In the genomic region with DNA sequence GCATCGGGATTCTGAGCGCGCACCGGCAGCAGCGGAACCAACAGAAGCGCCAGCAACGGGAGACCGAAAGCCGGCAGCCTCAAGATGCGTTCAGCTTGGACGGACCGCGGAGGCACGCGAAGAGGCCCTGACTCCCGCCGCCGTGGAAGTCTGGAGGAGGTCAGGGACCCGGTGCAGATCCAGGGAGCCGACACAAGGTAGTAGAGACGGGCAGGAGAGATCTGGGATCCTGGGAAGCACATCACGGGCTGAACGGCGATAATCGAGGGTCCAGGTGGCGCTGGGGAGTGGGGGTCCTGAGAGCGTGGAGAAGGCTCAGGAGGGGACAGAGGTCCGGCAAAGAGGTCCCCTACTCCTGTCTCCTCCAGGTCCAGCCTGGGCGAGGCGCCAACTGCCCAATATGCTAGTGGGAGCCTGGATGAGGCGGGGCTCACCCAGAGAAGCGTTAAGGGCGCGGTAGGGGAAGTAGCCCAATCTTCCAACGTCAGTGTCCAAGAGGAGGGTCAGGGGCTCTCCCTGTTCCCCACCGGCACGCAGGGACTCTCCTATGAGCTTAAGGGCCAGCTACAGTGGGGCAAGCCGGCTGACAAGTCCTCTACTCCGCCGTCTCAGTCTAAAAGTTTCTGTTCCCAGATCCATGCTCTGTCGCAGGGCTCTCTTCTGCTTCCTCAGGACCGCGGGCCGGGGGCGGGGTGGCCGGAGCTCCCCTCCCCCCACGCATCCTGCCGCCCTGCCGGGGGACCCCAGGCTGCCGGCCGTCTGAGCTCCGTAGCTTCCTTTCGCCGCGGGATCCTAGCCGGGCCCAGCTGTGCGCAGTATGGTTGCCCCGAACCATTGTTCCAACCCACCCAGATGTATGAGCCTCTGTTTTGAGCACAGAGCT, we compare ENCODE assay signal across 7 mouse cellular contexts. TPM values are rescaled to one million over a fixed set of nuclear protein-coding genes. Genes with fewer than 3 reads are reported as not detected.
DNase-seq lines count a peak whose midpoint lies in the region; ATAC-seq and TF ChIP-seq lines count a peak whose summit lies in the region.

Mmp25 (minus strand) TSS at position 665 of the 883 bp plus-strand sequence.

- no peaks in the 10 kb centered on the region for H3K4me1 ChIP-seq in lung, embryonic 14.5 days (ENCODE audit: insufficient read depth)
- no peaks in the 10 kb centered on the region for H3K4me1 ChIP-seq in embryonic fibroblast, embryonic 13.5 days (ENCODE audit: control insufficient read depth, insufficient read depth, low read length)

- TF ChIP-seq CTCF in lung, embryonic 14.5 days (IDR thresholded peaks at IDR 0.05; ENCODE audit: low read depth), result no peak
- no peak for TF ChIP-seq CTCF in embryonic fibroblast, embryonic 13.5 days (IDR thresholded peaks at IDR 0.05; ENCODE audit: borderline replicate concordance, insufficient read depth, low read length)

- H3K9me3 ChIP-seq in lung, embryonic 14.5 days (ENCODE audit: low read depth, low read length), result no peaks in the 10 kb centered on the region

- no peak within 1 kb of the TSS for H3K27ac ChIP-seq in lung, embryonic 14.5 days (ENCODE audit: low read depth)
- no peak within 1 kb of the TSS for H3K27ac ChIP-seq in embryonic fibroblast, embryonic 13.5 days (ENCODE audit: insufficient read depth, low read length)

- H3K4me2 ChIP-seq in lung, embryonic 14.5 days, result peak within 1 kb of the TSS; percentile 87

- H3K4me3 ChIP-seq in lung, embryonic 14.5 days (ENCODE audit: low read depth, low read length), result peak within 1 kb of the TSS; percentile 48
- H3K4me3 ChIP-seq in embryonic fibroblast, embryonic 13.5 days (ENCODE audit: insufficient read depth, low read length), result peak within 1 kb of the TSS; percentile 31

- DNase-seq in lung, embryonic 14.5 days, result peak; percentile 48
- no peak for DNase-seq in lung, adult 18-20 months
- peak; percentile 58 for DNase-seq in kidney, postnatal 10 days
- no peak for DNase-seq in right cerebral cortex, adult 2 months (ENCODE audit: low spot score in 2 of 2)
- DNase-seq in layer of hippocampus, adult 9-10 months (ENCODE audit: low spot score), result no peak

- under 1% methylated on average over 55 of the region's 58 CpGs for WGBS in lung, embryonic 14.5 days

- H3K9ac ChIP-seq in lung, embryonic 14.5 days, result peak within 1 kb of the TSS; percentile 48

- TF ChIP-seq POLR2A in embryonic fibroblast, embryonic 13.5 days (IDR thresholded peaks at IDR 0.05; ENCODE audit: low read depth, low read length), result no peak

- no peaks in the 10 kb centered on the region for H3K36me3 ChIP-seq in lung, embryonic 14.5 days (ENCODE audit: insufficient read depth)

- ATAC-seq in lung, embryonic 14.5 days (ENCODE audit: insufficient read depth), result peak; percentile 59
- peak; percentile 32; the same call in 1 of the 2 replicates for ATAC-seq in monocyte, adult 5-6 weeks (replicated peaks; ENCODE audit: insufficient number of reproducible peaks, low FRiP score, low TSS enrichment, poor library complexity, severe bottlenecking)

- peaks cover 19% of the 10 kb centered on the region for H3K27me3 ChIP-seq in lung, embryonic 14.5 days (ENCODE audit: insufficient read depth, low read length)

RNA-seq across cellular contexts. Expression of gene Mmp25, which starts in this region (rescaled TPM):
- polyA plus RNA-seq in lung, embryonic 14.5 days (2014; fragmentation: Nextera tagmentation; extraction: Ambion mirVana), result 0.31 and 0.86 TPM in 2 replicates
- polyA plus RNA-seq in embryonic fibroblast, embryonic 13.5 days (2011; ENCODE audit: insufficient read length, low read depth, missing spikeins), result 0.30 and 0.50 TPM in 2 replicates
- 0.29 to 4.9 TPM (median 3.0 TPM) in 3 replicates for total RNA-seq in monocyte, adult 5-6 weeks (2017)

Comparison
In these comparisons a context has a peak if more than half of its experiments do, and no peak if none do; other contexts are left out.
1. Peak in DNase-seq, ATAC-seq, H3K4me3 ChIP-seq, H3K9ac ChIP-seq and H3K4me2 ChIP-seq in lung, embryonic 14.5 days; RNA of the gene not detected or under 1 TPM.